Mouse (Mus musculus): ENCODE measurements around the gene Cmya5.
"Not testable (repeated sequence)": the region's sequence is repeated elsewhere in the genome, so short reads cannot be mapped to it uniquely, and the experiment has no call there.

Cmya5 gene

DNA sequence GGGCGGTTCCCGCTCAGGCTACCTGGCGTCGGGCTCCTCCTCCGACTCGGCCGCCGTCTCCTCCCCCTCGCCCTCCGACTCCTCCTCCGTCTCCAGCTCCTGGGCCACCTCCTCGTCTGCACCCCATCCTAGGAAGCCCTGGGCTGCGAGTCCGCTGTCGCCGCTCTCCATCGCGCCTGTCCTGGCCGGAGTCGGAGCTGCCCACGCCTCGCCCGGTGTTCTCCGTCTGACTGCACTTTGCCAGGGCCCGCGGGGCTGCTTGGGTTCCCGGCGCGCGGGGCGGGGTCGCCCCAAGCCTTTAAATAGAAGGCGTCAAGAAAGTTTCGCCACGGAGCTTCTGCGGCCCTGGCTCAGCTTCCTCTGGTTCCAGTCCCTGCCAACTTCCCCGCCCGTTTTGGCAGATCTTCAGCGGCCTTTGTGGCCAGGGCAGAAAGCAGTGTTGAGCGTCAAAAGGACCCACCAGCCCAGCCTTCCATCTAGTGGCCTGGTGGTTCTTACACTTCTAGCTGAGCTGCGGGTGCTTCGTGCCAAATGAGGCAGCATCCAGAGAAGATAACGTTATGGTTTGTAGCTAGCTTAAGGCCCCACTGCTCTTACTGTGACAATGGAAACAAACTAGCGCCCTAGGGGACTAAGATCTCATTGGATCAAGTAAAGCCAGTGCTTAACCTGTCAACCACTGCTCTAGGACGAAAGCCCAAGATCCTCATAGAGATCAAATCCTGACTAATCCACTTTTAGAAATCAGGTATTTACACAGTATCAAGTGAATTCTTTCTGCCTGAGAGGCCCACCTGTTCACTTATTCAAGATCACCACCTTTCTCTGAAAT is at the start of gene Cmya5:
TSS of gene Cmya5 (minus strand) at position 389 of the 832 bp plus-strand sequence.
- peak; percentile 18 for DNase-seq (ENCODE audit: extremely low read depth, insufficient read length, low spot score)

DNA sequence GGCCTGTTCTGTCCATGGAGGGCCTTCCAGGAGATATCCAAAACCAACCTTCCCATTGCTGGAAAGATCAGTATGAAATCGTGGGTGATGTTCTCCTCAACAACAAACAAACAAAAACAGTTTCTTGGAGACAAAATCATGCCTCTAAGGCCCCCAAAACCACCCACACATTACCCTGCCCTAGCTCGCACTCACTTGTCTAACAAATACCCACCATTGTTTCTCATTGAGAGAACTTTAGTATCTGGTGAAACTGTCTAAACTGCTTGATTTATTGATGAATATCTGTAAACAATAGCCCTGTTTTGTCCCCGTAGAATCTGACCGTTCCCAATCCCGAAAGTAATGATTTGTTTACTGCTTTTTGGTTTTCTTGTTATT is 48.1 kb upstream of the Cmya5 start:
- no peak for DNase-seq (ENCODE audit: extremely low read depth, insufficient read length, low spot score)

DNA sequence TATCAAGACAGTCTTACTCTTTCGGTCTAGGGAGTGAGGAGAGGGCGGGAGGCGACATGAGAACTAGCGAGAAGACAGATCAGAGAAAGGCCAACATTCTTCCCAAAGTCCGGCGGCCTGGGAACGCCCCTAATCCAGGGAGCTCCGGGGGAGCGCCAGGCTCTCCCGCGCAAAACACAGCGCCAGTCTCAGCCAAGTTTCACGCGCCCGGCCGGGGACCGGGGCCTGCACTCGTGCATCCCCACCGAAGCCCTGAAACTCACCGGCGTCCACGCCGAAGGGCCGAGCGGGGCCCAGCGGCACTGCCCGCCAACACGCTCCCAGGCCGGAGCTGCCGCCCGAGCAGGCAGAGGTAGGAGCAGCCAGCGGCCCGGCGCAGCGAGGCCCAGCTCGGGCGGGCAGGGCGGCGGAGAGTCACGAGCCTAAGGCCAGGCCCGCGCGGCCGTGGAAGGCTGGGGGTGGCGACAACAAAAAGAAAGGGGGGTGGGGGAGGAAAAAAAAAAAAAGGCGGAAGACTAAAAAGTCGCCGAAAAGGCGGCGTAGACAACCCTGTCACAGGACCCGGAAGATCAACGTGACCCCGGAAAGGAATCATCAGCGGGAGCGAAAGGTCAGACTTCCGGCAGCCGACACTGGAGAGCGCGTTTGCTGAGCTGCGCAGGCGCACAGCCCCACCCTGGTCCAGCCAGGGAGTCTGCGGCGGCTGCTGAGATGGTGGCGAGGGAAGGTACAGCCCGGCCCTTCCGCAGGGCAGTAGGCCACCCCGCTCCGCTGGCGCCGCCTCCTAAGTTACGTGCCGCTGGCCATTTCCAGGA is 47.5 kb upstream of the Cmya5 start, which contains the start of gene Tent2:
TSS of gene Tent2 (minus strand) at position 555 of the 815 bp plus-strand sequence.
- peak; percentile 94 for DNase-seq (ENCODE audit: extremely low read depth, insufficient read length, low spot score)

DNA sequence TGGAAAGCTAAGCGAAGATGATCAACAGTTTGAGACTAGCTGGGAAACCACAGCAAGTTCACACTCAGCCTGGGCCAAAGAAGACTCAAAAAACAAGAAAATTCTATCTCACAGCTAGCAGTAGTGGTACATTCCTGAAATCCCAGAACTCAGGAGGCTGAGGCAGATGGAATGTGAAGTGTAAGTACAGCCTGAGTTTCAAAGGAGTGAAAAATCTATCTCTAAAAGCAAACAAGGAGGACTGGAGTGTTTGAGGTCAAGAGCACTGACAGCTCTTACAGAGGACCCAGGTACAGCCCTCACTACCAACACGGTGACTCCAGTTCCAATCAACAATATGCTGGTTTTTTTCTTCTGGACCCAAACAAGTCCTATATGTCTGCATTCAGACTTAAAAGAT is 44.9 kb upstream of the Cmya5 start:
- DNase-seq (ENCODE audit: extremely low read depth, insufficient read length, low spot score) = no peak

DNA sequence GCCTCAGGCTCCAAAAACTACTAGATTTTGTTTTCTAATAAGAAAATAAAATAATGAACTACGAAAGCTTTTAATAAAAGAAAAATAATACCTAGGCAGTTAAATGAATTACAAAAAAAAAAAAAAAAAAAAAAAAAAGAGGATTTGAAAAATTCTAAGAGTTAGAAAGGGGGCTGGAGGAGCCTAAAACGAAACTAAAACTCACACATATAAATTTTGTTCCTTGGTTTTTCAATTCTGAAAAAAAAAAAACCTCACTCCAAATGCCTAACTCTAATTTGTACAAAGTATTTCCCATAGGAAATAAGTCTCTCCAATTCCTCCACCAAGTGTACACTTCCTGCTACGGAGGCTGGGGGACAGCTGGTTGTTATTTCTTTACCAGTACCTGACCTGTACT is 44.2 kb upstream of the Cmya5 start:
- DNase-seq (ENCODE audit: extremely low read depth, insufficient read length, low spot score) = no peak

DNA sequence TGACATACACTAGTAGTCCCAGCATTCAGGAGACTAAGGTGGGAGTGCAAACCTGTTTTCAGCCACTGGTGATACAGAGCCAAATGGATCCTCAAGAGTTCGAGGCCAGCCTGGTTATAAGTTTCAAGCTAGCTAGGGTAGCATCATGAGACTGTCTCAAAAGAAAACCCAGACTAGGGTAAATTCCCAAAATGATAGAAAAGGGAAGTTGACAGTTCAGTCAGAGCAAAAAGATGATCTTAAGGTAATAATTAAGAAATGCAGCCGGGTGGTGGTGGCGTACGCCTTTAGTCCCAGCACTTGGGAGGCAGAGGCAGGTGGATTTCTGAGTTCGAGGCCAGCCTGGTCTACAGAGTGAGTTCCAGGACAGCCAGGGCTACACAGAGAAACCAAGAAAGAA is 43.3 kb upstream of the Cmya5 start:
- DNase-seq (ENCODE audit: extremely low read depth, insufficient read length, low spot score) = not testable (repeated sequence)

DNA sequence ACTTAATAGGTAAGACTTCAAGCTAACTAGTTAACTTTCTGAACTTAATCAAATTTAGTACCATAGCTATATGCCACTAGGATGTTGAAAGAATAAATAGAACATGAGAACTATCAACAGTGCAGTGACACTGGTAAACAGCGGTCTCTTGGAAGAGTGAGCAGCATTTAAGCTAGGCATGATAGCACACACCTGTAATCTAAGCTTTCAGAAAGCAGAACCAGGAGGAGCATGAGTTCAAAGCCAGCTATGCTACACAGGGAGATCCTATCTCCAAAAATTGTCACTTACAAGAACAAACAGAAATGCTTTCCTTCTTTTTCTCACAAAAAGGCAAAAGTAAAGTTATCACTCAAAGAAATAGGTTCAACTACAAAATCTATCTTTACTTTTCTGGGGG is 35.8 kb upstream of the Cmya5 start:
- DNase-seq (ENCODE audit: extremely low read depth, insufficient read length, low spot score) = no peak

DNA sequence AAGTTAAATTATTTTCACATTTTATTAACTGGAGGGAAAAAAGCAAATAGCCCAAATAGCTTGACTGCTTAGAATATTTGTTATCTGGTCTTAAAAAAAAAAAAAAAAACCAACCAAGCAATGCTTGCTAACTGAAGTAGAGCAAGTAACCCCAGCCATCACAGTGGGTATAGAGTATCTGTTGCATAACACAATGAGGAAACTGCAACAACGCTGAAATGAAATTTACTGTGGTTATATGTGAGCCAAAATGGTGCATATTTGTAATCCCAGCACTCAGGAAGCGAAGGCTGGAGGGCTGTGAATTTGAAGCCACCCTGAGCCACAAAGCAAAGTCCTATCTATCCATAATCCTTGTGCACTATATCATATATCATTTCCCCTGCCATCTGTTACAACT is 35.0 kb upstream of the Cmya5 start:
- no peak for DNase-seq (ENCODE audit: extremely low read depth, insufficient read length, low spot score)

DNA sequence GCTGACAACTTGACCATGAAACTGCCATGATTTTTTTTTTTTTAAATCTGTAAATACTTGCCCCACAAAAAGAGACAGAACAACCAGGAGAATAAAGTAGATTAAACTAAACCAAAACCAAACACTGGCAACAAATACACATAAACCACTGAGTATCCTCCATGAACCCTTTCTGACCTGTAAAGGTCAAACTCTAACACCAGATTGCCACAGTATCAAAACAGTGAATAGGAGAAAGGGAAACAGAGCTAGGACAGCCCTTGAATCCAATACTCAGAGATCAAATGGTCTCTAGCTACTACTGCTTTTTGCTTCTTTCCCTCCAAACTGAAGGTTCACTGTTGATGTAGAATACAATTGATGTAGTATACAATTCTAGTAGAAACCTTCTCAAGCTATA is 33.0 kb upstream of the Cmya5 start:
- DNase-seq (ENCODE audit: extremely low read depth, insufficient read length, low spot score) = no peak

DNA sequence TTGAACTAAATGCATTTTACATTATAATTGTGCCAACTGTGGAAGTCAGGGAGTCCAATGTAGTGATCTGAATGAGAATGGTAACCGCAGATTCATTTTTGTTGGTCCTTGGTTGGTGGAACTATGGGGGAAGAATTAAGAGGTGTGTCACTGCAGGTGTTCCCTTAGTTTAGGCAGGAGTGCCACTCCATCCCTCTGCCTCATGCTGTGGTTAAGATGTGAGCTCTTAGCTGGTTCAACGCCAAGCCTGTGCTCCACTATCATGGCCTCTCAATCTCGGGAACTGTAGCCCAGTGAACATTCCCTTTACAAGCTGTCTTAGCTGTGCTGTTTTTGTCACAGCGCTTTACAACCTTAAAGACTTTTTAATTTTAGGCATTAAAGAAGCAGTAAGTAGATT is 18.8 kb upstream of the Cmya5 start:
- no peak for DNase-seq (ENCODE audit: extremely low read depth, insufficient read length, low spot score)

DNA sequence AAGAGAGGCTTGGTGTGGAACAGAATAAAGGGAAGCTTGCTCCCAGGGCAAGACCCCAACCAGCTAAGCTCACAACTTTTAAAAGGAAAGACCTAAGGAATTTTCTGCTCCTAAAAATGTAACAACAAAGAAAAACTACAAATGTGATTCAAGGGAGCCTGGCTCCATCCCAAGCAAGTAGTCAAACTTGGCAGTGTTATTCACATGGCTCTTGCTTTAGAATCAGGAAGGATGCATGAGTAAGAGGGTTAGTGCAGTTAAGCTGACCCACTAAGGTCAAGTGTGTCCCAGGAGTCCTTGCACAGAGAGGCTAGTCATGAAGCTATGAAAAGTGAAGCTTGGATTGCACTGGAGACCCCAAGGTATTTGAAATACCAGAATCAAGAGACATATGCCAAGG is 17.9 kb upstream of the Cmya5 start:
- DNase-seq (ENCODE audit: extremely low read depth, insufficient read length, low spot score) = no peak

DNA sequence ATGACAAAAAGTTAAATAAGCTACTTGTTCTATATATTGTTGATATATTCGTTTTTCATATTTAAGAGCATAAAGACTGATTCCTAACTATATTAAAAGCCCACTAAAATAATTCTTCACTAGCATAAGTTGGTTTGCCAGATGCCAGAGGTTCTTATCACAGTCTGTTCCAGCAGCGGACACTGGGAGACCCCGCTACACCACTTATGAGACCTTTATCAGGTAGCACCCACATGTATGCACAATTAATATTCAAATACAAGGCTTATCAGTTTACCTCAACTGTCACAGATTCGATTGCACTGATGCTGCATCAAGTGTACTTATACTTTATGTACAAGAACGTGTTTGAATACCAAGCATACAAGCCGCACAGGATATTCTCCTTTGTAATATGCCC is 13.7 kb upstream of the Cmya5 start:
- DNase-seq (ENCODE audit: extremely low read depth, insufficient read length, low spot score) = no peak

DNA sequence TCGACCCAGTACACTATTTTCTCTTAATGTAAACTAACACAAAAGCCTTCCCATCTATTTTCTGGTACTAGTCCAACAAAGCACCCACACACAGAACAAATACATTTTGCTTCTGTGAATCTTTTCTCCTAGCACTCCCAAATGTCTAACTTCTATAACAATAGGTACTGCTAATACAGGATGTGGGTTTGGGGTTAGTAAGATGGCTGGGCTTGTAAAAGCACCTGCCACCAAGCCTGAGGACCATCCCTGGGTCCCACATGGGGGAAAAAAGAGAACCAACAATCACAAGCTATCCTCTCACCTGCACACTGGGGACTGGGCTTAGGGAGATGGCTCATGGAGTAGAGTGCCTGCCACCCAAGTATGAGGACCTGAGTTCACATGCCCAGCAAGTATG is 8.8 kb upstream of the Cmya5 start:
- DNase-seq (ENCODE audit: extremely low read depth, insufficient read length, low spot score) = no peak

DNA sequence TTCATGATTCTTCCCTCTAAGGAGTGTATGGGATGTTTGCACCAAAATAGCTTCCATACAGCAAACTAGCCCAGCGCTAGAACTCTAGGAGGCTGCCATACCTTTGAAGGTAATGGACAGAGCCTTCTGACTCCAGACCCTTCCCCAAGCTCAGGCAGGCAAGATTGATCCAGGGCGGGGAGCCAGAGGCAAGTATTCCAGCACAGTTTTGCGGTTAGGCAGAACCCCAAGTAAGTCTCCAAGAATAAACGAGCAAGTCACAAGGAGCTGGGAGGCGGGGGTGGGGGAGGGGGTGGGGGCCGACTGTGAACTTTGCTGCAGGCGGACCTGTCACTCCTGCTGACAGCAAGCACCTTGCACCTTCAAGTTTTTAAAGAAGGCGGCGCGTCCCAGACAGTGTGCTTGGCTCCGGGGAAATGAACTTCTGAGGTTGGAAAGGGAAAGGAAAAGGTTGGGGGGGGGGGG is 673 bp downstream of the Cmya5 start:
- DNase-seq (ENCODE audit: extremely low read depth, insufficient read length, low spot score) = peak; percentile 7

DNA sequence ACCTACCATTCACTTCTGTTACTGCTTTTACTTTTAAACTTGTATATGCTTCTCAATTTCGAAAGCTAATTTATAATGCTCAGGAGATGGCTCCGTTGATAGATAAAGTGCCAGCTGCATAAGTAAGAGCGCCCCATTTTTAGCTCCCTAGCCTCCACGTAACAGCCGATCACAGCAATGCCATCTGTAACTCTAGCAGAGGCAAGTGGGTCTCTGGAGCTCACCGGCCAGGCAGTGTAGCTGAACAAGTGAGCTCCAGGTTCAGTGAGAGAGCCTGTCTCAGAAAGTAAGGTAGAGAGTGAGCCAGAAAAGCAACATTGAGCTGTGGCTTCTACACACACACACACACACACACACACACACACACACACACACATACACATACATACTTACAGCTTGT is 3.3 kb downstream of the Cmya5 start:
- DNase-seq (ENCODE audit: extremely low read depth, insufficient read length, low spot score) = no peak

DNA sequence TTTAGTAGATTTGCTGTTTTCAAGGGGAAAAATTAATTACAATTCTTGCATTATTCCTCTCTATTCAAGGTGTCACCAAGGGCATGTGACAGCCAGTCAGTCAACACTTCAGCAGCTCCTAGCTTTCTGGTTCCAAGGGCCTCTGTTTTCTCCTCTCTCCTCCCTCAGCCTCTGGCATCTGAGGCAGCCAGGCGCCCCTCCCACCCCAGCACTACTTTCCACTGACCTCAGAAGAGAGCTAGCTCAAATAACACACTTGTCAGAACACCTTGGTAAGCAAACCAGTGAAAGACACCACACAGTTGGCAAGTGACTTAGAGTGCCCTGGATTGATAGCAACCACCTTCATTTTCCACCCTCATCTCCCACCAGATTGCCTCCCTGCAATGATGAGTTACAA is 6.5 kb downstream of the Cmya5 start:
- DNase-seq (ENCODE audit: extremely low read depth, insufficient read length, low spot score) = no peak

DNA sequence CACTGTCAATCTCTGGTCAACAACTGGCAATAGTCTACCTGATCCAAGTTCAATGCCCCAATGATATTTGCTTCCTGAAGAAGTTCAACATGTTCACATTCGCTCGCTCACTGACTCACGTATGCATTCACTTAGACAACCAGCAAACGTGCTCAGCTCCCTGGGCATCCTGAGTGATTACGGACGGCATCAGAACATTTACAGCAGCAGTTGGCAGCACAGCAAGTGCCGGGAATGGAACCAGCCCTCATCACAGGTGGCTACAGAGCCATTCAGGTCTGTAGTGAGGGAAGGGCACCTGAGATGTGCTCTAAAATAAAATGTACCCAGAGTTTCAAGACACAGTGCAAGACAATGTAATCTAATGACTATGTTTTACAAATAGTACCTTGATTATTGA is 7.4 kb downstream of the Cmya5 start:
- DNase-seq (ENCODE audit: extremely low read depth, insufficient read length, low spot score) = no peak

DNA sequence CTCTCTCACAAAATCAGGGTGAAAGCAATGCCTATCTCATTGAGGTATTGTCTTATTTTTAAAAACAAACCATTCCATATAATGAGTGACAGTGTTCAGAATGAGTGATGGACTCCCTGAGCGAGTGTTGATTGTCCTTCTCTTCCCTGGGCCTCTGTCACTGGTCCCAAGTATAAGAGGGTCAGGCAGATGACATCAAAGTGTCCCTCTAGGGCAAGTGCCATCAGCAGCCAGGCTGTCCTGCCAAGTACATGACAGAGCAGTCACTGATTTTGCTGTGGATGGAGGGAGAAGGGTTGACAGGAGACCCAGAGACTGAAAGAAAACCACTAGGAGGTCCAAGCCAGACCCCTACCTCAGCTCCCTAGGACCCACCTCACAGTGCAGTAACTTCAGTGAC is 8.3 kb downstream of the Cmya5 start:
- DNase-seq (ENCODE audit: extremely low read depth, insufficient read length, low spot score) = no peak

DNA sequence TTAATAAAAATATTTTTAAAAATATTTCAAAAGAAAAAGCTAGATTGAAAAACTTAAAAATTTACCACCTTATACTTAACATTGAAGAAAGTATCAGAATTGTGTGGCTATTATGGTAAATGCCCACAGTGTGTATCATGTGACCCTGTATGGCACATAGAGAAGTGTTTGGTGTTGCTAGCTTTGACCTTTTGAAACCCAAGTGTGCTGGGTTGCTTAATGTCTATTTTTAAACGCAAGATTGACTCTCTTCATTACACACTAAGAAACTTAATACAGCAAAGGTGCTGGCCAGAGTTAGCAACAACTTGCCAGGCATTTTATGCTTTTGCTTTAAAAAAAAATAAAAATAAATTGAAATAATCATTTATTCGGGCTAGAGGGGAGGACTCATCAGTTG is 9.0 kb downstream of the Cmya5 start:
- DNase-seq (ENCODE audit: extremely low read depth, insufficient read length, low spot score) = no peak

DNA sequence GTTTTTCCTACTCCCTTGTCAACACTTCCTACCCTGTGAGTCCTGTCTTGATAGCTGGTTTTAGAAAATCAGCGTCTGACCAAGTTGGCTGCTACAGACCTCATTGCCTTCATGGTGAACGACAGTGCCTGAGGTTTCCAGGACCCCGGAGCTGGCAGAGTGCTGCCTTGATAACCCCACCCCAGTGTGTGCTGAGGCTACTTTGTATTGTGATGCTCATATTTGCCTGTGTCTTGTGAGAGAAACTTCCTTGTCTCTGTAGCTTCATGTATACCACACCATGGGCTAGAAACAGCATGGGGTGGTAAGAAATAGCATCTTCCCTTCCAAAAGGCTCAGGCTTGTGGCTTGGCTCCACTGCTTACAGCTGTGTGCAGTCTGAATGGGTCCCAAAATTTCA is 13.8 kb downstream of the Cmya5 start:
- DNase-seq (ENCODE audit: extremely low read depth, insufficient read length, low spot score) = no peak

DNA sequence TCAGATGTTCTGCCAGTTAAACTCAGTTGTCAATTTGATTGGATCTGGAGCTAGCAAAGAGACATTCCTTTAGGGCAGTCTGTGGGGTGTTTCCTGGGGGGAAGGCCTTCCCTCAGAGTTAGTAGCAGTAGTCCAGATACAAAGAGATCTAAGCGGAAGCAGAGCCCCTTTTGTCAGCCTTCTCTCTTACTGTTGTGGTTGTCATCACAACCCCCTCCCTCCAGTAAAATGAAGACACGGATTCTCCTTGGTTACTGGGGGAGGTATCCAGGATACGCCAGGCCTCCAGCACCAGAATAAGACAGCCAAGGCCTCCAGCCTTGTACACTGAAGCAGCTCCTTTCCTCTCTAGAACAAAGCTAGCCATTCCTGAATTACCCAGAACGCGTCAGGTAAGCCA is 15.6 kb downstream of the Cmya5 start:
- DNase-seq (ENCODE audit: extremely low read depth, insufficient read length, low spot score) = no peak
